Mouse (Mus musculus) Patski (cell line): ENCODE measurements around the gene Psmd5. TPM values are rescaled to one million over a fixed set of nuclear protein-coding genes. Genes with fewer than 3 reads are reported as not detected.

Experiments
- ATAC-seq: fragments of 100-300 bp; one replicate; pipeline ENCODE4 v1.8.0; 2021
- CTCF ChIA-PET: fragments of 350-600 bp; sonication (Branson Sonifier 250); formaldehyde crosslinking; loops from one replicate; lab custom pipeline; 2022; ENCODE audit warnings: inconsistent platforms; lab: Charles Lee
- POLR2A ChIA-PET: fragments of 350-600 bp; sonication (Branson Sonifier 250); formaldehyde crosslinking; loops from one replicate; lab custom pipeline; 2022; ENCODE audit warnings: antibody characterized with exemption, inconsistent platforms; lab: Charles Lee
- DNase-seq: peaks from one replicate; pipeline ENCODE4 v3.0.0-alpha.2; 2011; ENCODE audit warnings: low read depth, low spot score
- H3K27me3 ChIP-seq: fragments of 371-371 bp; one replicate; pipeline ENCODE4 v1.5.1; 2021
- CTCF ChIP-seq: fragments of 100-300 bp; IDR thresholded peaks from one replicate; pipeline ENCODE4 v1.5.1; 2021
- in situ Hi-C: fragments of 300-500 bp; cut with MboI; formaldehyde crosslinking; loops from 3 replicates; pipeline ENCODE4 v1.11.1; 2018; ENCODE audit warnings: low pct_unique_long_range_greater_than_20kb, mixed read lengths
- polyA plus RNA-seq: library from polyadenylated mRNA; unstranded; gene quantifications from one replicate; pipeline ENCODE4 v1.2.3, GENCODE M21; 2021

The Psmd5 gene
- polyA plus RNA-seq, 1 experiment from 2014 or later: 82.5 TPM

GRCm38 (mm10) chr2:34906861-34907604 is 32.3 kb upstream of the Psmd5 start:
- DNase-seq (no peak), ATAC-seq (no peak)
- ChIA-PET CTCF (interaction anchor here (1.3 kb wide), 1 partner anchor 12 kb away, joined by 3 read pairs; no protein-coding TSS in a partner anchor), POLR2A (no interaction called here)
- TF ChIP-seq CTCF: no peak
- in situ Hi-C loops: no loop called here
- peaks cover 11% of the 10 kb centered on the region for H3K27me3 ChIP-seq

GRCm38 (mm10) chr2:34906426-34906825 is 31.7 kb upstream of the Psmd5 start:
- peaks cover 5% of the 10 kb centered on the region for H3K27me3 ChIP-seq
- DNase-seq (no peak), ATAC-seq (no peak)
- TF ChIP-seq CTCF: no peak
- POLR2A ChIA-PET: no interaction called here
- in situ Hi-C loops: no loop called here
- CTCF ChIA-PET: interaction anchor here (1.3 kb wide), 1 partner anchor 13 kb away, joined by 3 read pairs; no protein-coding TSS in a partner anchor

GRCm38 (mm10) chr2:34904849-34905542 is 30.2 kb upstream of the Psmd5 start:
- DNase-seq (peak; percentile 50), ATAC-seq (peak; percentile 83)
- in situ Hi-C loops: no loop called here
- ChIA-PET POLR2A (interaction anchor here (0.6 to 0.7 kb wide), 2 partner anchors 11 to 60 kb away, joined by 3 to 4 read pairs; no protein-coding TSS in a partner anchor), CTCF (interaction anchor here (0.8 to 1.5 kb wide), 3 partner anchors 10 to 35 kb away, joined by 3 read pairs; no protein-coding TSS in a partner anchor)
- no peaks in the 10 kb centered on the region for H3K27me3 ChIP-seq
- TF ChIP-seq CTCF: no peak

- in situ Hi-C loops: no loop called here
- ChIA-PET CTCF (interaction anchor here (1.1 to 1.5 kb wide), 3 partner anchors 9 to 34 kb away, joined by 3 read pairs; no protein-coding TSS in a partner anchor), POLR2A (interaction anchor here (0.5 to 0.6 kb wide), 2 partner anchors 12 to 37 kb away, joined by 3 to 4 read pairs; no protein-coding TSS in a partner anchor)
- no peak for ATAC-seq
- no peaks in the 10 kb centered on the region for H3K27me3 ChIP-seq
- no peak for TF ChIP-seq CTCF
- no peak for DNase-seq
These were observed 29.1 kb upstream of the Psmd5 start for GRCm38 (mm10) chr2:34903652-34904405.

GRCm38 (mm10) chr2:34903191-34903590 is 28.4 kb upstream of the Psmd5 start:
- ATAC-seq: no peak
- in situ Hi-C loops: no loop called here
- no peaks in the 10 kb centered on the region for H3K27me3 ChIP-seq
- no peak for TF ChIP-seq CTCF
- CTCF ChIA-PET: interaction anchor here (1.2 to 1.7 kb wide), 2 partner anchors 9 to 14 kb away, joined by 3 to 4 read pairs; no protein-coding TSS in a partner anchor
- POLR2A ChIA-PET: interaction anchor here (0.5 kb wide), 1 partner anchor 38 kb away, joined by 3 read pairs; no protein-coding TSS in a partner anchor
- DNase-seq: no peak

- in situ Hi-C loops: no loop called here
- DNase-seq (no peak), ATAC-seq (no peak)
- ChIA-PET CTCF (interaction anchor here (1.7 kb wide), 1 partner anchor 10 kb away, joined by 4 read pairs; no protein-coding TSS in a partner anchor), POLR2A (no interaction called here)
- no peak for TF ChIP-seq CTCF
- no peaks in the 10 kb centered on the region for H3K27me3 ChIP-seq
These were observed 28.0 kb upstream of the Psmd5 start for GRCm38 (mm10) chr2:34902731-34903130.

GRCm38 (mm10) chr2:34901726-34902125 is 27.0 kb upstream of the Psmd5 start:
- in situ Hi-C loops: no loop called here
- POLR2A ChIA-PET: no interaction called here
- no peak for ATAC-seq

GRCm38 (mm10) chr2:34900412-34900811 is 25.6 kb upstream of the Psmd5 start:
- in situ Hi-C loops: no loop called here
- H3K27me3 ChIP-seq: no peaks in the 10 kb centered on the region
- no peak for TF ChIP-seq CTCF
- ChIA-PET CTCF (no interaction called here), POLR2A (no interaction called here)
- ATAC-seq (no peak), DNase-seq (no peak)

More at GRCm38 (mm10) chr2:34901726-34902125, 27.0 kb upstream of the Psmd5 start:
- TF ChIP-seq CTCF: no peak
- CTCF ChIA-PET: interaction anchor here (0.6 to 1.7 kb wide), 2 partner anchors 11 to 47 kb away, joined by 3 to 4 read pairs; no protein-coding TSS in a partner anchor
- no peak for DNase-seq
- no peaks in the 10 kb centered on the region for H3K27me3 ChIP-seq

GRCm38 (mm10) chr2:34899682-34900081 is 24.9 kb upstream of the Psmd5 start:
- no peak for TF ChIP-seq CTCF
- CTCF ChIA-PET: no interaction called here
- no peaks in the 10 kb centered on the region for H3K27me3 ChIP-seq
- in situ Hi-C loops: no loop called here
- no peak for DNase-seq
- ATAC-seq: no peak
- POLR2A ChIA-PET: no interaction called here

- no peak for TF ChIP-seq CTCF
- ChIA-PET CTCF (interaction anchor here (0.7 to 1.7 kb wide), 2 partner anchors 16 to 25 kb away, joined by 3 to 8 read pairs; no protein-coding TSS in a partner anchor), POLR2A (no interaction called here)
- in situ Hi-C loops: no loop called here
- H3K27me3 ChIP-seq: no peaks in the 10 kb centered on the region
- ATAC-seq (no peak), DNase-seq (no peak)
These were observed 23.1 kb upstream of the Psmd5 start for GRCm38 (mm10) chr2:34897820-34898219.
